Mouse (Mus musculus) kidney, adult 2 months (tissue): ENCODE data around the gene Sycp2l.

Experiments
- CTCF ChIP-seq: fragments of 200-500 bp; conservative IDR thresholded peaks from 2 replicates; pipeline ENCODE4 v1.5.1; 2011; ENCODE audit warnings: low read depth, mild to moderate bottlenecking, control low read depth, low read length, moderate library complexity, mixed read lengths; ENCODE audit not compliant: insufficient read depth, insufficient read length
- POLR2A ChIP-seq: fragments of 200-500 bp; IDR thresholded peaks from one replicate; pipeline ENCODE4 v1.6.1; 2011; ENCODE audit warnings: low read depth, low read length, control low read depth

GRCm38 (mm10) chr13:41206241-41206640 lies 92.1 kb downstream of the Sycp2l start:
- TF ChIP-seq CTCF = no peak
- no peak for TF ChIP-seq POLR2A
